Mouse (Mus musculus) brown adipose tissue, adult 24 weeks (tissue): ENCODE data around the gene Kcnq5. TPM values are rescaled to one million over a fixed set of nuclear protein-coding genes. Genes with fewer than 3 reads are reported as not detected.
A peak's percentile ranks its signal among the peaks of the same experiment; 100 is the strongest.

ENCODE experiments used
- H3K27ac ChIP-seq: fragments of 200-500 bp; replicated peaks from 2 replicates; pipeline ENCODE4 v1.5.1; 2012; ENCODE audit warnings: low read depth, mild to moderate bottlenecking, low read length
- H3K4me1 ChIP-seq: fragments of 200-500 bp; 2 replicates; pipeline ENCODE4 v1.6.1; 2012; ENCODE audit warnings: low read length, mixed read lengths; ENCODE audit not compliant: control insufficient read depth, insufficient read depth, insufficient read length
- H3K4me3 ChIP-seq: fragments of 200-500 bp; 2 replicates; pipeline ENCODE4 v1.5.1; 2012; ENCODE audit warnings: low read depth, mild to moderate bottlenecking, low read length, moderate library complexity; ENCODE audit not compliant: insufficient read depth
- polyA plus RNA-seq: library from polyadenylated mRNA; stranded (reverse); fragments of >200 nt; gene quantifications from 2 replicates; pipeline ENCODE4 v1.2.4, GENCODE M21; 2012; ENCODE audit not compliant: missing spikeins, insufficient read depth, insufficient read length

The Kcnq5 gene
- polyA plus RNA-seq, result 0.48 and 0.58 TPM in 2 replicates

GRCm38 (mm10) chr1:21961251-21962082, at the start of gene Kcnq5:
TSS of gene Kcnq5 (minus strand) at chr1:21961942.
- Histone ChIP-seq H3K4me3 (peak within 1 kb of the TSS; percentile 54), H3K27ac (no peak within 1 kb of the TSS), H3K4me1 (no peaks in the 10 kb centered on the region)

DNA sequence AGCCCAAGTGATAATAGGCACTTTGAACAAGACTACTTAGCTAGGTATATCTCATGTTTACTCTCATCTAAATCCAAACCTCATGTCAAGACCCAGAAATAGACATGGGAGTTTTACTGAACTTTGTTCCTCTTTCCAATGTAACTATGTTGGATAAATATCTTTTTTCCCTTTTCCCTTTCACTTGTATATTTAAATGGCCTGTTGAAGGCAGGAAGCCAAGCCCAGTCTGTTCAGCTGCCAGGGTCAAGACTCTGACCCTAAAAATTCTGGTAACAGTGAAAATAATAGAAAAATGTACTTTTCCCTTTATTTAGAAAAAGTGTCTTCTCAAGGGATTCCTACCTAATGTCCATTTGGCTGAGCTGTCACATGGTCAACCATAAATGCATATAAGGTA, 18.0 kb upstream of the Kcnq5 start:
- no peaks in the 10 kb centered on the region for H3K4me1 ChIP-seq
- H3K4me3 ChIP-seq, result no peak overlapping the region

GRCm38 (mm10) chr1:21979292-21979691, 17.6 kb upstream of the Kcnq5 start:
- Histone ChIP-seq H3K27ac (no peak overlapping the region), H3K4me3 (no peak overlapping the region), H3K4me1 (no peaks in the 10 kb centered on the region)

More for the DNA sequence above, 18.0 kb upstream of the Kcnq5 start:
- no peak overlapping the region for H3K27ac ChIP-seq

- Histone ChIP-seq H3K4me1 (no peaks in the 10 kb centered on the region), H3K4me3 (no peak overlapping the region), H3K27ac (no peak overlapping the region)
Observed at GRCm38 (mm10) chr1:21974040-21974439, 12.3 kb upstream of the Kcnq5 start.

DNA sequence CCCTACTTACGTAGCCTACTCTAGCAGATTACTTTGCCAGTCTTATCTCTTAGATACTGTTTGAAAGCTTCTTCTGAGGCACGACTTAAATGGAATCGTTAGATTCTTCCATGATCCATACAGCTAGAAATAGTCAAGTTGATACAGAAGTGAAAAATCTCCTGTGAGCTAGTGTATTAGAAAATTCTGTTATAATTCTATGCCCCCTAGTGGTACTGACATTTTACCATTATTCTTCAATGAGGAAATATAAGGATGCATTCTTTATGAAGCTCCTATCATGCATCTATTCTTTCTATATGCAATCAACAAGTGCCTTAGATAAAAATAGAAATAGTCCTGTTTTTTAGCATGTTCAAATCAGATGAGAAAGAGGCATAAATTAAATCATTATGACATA, 5.4 kb upstream of the Kcnq5 start:
- Histone ChIP-seq H3K4me1 (no peaks in the 10 kb centered on the region), H3K4me3 (no peak overlapping the region), H3K27ac (no peak overlapping the region)

DNA sequence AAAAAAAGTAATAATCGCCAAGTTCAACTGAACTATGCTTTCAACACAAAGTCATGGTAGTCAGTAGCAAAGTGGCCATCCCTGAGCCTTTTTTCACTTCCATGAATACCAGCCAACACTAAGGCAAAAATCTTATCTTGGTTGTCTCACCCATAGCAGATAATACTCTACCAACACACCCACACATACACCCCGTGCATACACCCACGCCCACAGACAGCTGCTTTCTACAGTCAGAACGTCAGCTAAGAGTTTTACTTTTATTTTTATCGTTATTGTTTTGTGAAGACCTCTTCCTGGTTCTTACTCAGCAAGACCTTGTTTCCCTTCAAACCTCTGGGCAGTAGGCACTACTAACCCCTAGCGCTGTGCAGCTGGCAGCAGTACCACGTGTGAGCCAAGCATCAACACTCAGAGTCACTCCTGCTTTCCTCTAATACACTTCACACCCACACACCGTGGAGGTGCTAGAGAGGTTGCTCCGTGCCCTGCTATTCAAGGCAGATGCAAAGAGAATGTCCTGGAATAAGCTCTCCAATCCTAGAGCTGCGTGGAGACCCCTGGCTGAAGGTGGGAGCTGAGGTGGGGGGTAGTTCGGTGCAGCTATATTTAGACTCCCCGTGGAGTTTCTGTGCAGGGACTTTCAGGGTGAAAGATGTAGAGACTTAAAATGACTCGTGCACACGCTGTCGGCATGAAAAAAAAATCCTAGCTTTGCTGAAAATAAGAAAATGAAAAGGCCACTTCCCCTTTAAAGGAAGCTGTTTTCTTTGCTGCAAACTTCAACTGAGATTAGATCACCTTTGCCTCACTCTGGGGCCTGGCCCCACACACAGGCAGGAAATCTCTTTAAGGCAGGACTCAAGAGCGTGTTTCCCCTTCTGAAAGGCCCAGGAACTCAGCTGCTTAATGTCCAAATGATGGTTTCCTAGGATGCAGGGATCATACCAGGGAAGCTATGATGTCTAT, 1.4 kb upstream of the Kcnq5 start:
- no peak overlapping the region for H3K27ac ChIP-seq
- H3K4me3 ChIP-seq, result no peak overlapping the region
- H3K4me1 ChIP-seq, result no peaks in the 10 kb centered on the region

DNA sequence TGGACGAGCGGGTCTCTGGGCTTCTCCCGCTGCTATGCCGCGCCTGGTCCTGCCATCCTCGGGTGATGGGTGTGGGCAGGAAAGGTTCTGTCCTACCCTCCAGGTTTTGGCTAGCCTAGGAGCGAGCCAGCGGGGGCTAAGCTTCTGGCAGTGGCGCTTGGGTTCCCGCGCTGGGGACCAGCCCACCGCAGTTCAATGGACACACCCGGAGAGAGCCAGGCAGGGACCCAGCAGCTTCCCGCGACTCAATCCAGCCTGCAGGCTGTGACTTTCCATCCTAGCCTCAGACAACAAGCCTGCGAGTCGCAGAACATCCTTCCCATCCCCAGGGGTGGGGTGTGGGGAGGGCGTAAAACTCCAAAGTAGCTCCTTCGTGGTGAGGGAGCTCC, 335 bp upstream of the Kcnq5 start:
- Histone ChIP-seq H3K4me3 (peak overlapping the region; percentile 54), H3K4me1 (no peaks in the 10 kb centered on the region), H3K27ac (no peak overlapping the region)

DNA sequence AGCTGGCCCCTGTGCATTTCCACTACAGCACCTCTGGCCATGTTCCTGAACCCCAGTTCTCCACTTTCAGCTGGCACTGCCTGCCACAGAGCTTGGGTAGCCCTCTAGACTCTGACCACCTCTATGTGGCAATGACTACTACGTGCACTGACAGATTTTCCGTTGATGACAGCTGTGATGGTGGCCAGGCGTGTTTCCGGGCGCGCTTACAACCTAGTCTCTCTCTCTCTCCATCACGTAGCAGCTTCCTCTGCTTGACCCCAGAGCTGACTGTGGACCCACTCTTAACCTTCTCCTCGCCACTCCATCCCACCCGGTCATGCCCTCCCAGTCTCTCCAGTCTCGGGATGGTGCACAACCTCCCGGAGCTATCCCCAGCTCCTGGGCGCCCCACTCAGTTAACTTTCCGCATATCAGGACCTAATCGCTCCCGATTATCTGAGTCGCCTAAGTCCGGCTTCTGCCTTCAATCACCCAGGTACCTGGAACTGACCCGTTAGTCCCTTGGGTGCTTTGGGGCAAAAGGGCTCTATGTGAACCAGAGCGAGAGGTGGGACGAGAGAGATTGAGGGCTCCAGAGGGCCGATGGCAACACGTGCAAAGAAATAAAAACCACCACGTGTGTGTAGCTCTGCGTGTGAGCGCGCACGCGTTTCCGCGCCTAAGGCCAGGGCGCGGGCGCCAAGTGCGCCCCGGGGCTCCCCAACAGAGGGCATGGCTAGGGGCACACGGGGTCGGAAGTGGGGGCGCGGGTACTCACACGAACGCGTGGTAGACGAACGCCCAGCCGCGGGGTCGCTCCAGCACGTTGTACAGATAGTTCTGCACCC, 1.1 kb downstream of the Kcnq5 start:
- no peaks in the 10 kb centered on the region for H3K4me1 ChIP-seq
- H3K27ac ChIP-seq, result no peak overlapping the region
- H3K4me3 ChIP-seq, result peak overlapping the region; percentile 51

DNA sequence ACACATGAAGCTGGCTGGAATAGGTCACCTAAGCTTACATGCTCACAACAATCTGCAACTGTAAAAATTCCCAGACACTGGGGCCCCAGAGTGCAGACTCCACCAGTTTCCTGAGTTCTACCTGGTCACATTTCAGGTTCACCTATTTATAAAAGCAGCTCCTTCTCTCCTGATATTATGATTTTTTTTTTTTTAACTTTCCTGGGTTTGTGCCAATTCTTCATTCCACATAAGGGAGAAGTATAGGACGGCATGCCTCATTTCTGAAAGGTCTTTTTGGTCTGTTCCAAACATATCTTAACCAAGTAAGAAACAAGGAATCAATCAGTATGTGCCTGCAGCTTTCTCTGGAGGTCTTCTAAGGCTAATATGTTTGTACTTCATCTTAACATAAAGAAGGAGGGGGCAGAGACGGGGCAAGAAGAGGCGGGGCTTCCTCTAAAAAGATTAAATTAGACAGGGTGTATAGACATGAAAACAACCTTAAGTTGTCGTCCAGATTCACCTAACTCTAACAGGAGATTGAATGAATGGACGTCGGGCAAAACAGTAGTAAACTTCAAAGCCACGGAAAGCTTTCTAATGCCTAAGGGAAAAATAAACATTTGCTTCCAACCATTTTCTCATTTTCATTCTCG, 2.0 kb downstream of the Kcnq5 start:
- Histone ChIP-seq H3K27ac (no peak overlapping the region), H3K4me3 (peak overlapping the region; percentile 51), H3K4me1 (no peaks in the 10 kb centered on the region)

DNA sequence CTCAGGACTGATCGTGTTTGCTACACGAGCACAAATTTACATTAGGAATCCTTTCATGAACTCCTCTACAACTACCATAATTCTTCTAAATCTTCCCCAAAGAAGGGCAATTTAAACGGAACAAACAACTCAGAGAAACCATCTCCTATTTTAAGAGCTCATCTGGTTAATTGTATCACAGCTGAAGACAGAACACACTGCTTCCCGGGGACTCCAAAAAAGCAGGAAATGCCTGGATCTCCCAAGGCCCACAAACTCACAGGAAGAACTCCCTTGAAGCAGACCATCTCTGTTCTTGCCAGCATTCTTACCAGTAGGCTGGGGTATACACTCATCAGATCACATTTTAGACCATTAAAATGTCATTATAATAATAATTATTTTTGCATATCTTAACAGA, 3.7 kb downstream of the Kcnq5 start:
- Histone ChIP-seq H3K4me1 (no peaks in the 10 kb centered on the region), H3K27ac (no peak overlapping the region), H3K4me3 (no peak overlapping the region)

DNA sequence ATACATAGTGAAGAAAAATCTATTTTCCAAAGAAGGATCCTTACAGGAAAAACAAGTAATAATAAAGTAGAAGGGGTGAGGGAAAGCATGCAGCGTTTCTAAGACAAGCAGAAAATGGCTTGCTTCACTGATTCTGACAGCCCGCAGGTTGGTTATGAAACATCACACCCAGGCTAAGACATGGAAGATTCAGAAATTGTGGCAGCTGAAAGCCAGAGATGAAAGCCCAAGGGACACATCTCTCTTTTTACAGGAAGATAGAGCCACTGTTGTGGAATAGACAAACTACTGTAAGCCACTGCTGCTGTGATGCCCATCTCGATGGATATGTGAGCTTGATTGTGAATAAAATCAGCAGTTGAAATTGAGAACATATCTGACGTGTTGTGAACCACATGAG, 20.9 kb downstream of the Kcnq5 start:
- no peak overlapping the region for H3K27ac ChIP-seq
- no peaks in the 10 kb centered on the region for H3K4me1 ChIP-seq
- H3K4me3 ChIP-seq, result no peak overlapping the region

DNA sequence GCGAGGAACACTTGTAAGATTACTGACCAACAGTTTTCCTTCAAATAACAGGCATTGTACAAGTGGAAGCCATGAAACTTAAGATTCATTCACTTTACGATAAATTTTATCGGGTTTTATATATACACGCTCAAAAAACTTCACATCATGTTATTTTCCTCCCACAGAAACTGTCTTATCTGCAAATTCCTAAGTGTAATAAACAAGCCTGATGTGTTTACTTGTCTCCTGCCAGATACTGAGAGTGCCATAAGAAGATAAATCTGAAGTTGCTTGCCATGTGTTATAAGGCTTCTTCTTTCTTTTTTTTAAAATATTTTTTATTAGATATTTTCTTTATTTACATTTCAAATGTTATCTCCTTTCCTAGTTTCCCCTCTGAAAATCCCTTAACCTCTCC, 34.6 kb downstream of the Kcnq5 start:
- no peak overlapping the region for H3K27ac ChIP-seq
- H3K4me3 ChIP-seq, result no peak overlapping the region
- no peaks in the 10 kb centered on the region for H3K4me1 ChIP-seq

DNA sequence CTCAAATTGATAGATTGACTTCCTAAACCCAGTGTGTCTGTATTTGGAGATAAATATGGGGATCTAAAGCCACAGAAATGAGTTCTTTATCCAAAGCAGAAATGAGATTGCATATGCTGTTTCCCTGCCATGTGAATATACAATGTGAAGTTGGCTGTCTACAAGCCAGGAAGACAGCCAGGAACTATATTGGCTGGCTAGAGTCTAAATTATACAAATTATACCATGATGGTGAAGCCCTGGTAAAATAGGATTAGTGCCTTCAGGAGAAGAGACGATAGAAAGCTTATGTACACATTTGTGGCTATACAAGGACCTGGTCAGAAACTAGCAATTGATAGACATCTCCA, 38.5 kb downstream of the Kcnq5 start:
- no peaks in the 10 kb centered on the region for H3K4me1 ChIP-seq
- H3K4me3 ChIP-seq, result no peak overlapping the region
- H3K27ac ChIP-seq, result no peak overlapping the region

- H3K27ac ChIP-seq, result no peak overlapping the region
Observed at GRCm38 (mm10) chr1:21922578-21923292, 39.0 kb downstream of the Kcnq5 start.

More at GRCm38 (mm10) chr1:21922578-21923292, 39.0 kb downstream of the Kcnq5 start:
- Histone ChIP-seq H3K4me3 (no peak overlapping the region), H3K4me1 (no peaks in the 10 kb centered on the region)
